Mouse (Mus musculus) hindbrain, embryonic 12.5 days (tissue): ENCODE measurements at regions not wholly inside any gene's neighbourhood (a gene's known extent, or its start where the extent isn't known, plus 50 kb on each side); places are given as distances from the start of the nearest gene placed in this dataset.

Experiments used
- ATAC-seq: fragments of 200-750 bp; cut with Nextera tagmentation; 2 replicates; pipeline ENCODE4 v1.8.0; 2017; ENCODE audit warnings: moderate TSS enrichment; ENCODE audit not compliant: low FRiP score
- H3K27ac ChIP-seq: fragments of 300-500 bp; sonication (generic); 2 replicates; pipeline ENCODE4 v1.5.1; 2016; ENCODE audit warnings: mild to moderate bottlenecking
- H3K27me3 ChIP-seq: fragments of 300-500 bp; sonication (generic); 2 replicates; pipeline ENCODE4 v1.6.1; 2016; ENCODE audit warnings: mild to moderate bottlenecking
- H3K36me3 ChIP-seq: fragments of 300-500 bp; sonication (generic); 2 replicates; pipeline ENCODE4 v1.6.1; 2016; ENCODE audit warnings: mild to moderate bottlenecking
- H3K4me1 ChIP-seq: fragments of 300-500 bp; sonication (generic); 2 replicates; pipeline ENCODE4 v1.6.1; 2016
- H3K4me2 ChIP-seq: fragments of 300-500 bp; sonication (generic); replicated peaks from 2 replicates; pipeline ENCODE4 v1.6.1; 2016; ENCODE audit warnings: mild to moderate bottlenecking
- H3K4me3 ChIP-seq: fragments of 300-500 bp; sonication (generic); 2 replicates; pipeline ENCODE4 v1.5.1; 2016; ENCODE audit warnings: mild to moderate bottlenecking
- H3K9ac ChIP-seq: fragments of 300-500 bp; sonication (generic); 2 replicates; pipeline ENCODE4 v1.6.1; 2016; ENCODE audit warnings: mild to moderate bottlenecking, moderate library complexity
- H3K9me3 ChIP-seq: fragments of 300-500 bp; sonication (generic); replicated peaks from 2 replicates; pipeline ENCODE4 v1.6.1; 2016; ENCODE audit warnings: mild to moderate bottlenecking
- WGBS: fragments of 180-500 bp; shearing (Covaris S2); methylation state at CpG from one replicate; pipeline ENCODE4 v1.1.7; 2016; 5-methylcytosine and 5-hydroxymethylcytosine counted together

DNA sequence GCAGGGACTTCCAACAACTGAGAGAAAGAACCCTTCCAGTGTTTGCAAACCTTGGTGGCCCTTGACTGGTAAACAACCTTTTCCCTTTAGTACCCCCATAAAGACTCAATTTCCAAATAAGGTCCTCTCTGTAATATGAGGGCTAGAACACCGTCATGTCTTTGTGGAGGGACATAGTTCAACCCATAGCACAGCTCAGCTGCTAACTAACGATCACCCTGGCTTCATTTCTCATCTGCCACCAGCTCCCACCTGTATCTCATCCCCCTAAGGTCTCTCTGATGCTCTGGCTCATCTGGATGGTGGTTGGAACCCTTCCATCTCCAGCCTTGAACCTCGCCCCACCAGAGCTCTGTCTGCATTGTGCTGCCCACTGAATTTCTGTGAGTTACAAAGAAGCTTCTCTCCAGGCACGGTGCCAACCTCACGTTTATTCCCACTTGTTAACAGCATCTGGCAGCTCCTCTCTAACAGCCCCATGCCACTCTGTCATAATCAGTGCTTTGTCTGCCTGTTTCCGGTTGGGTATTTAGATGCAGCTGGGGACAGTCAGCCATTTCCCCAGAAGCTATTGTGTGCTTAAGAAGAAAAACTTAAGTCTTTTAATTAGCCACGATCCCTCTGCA is 137.0 kb upstream of the Cdh5 start:
- 58% methylated on average over 7 of the region's 7 CpGs for WGBS

DNA sequence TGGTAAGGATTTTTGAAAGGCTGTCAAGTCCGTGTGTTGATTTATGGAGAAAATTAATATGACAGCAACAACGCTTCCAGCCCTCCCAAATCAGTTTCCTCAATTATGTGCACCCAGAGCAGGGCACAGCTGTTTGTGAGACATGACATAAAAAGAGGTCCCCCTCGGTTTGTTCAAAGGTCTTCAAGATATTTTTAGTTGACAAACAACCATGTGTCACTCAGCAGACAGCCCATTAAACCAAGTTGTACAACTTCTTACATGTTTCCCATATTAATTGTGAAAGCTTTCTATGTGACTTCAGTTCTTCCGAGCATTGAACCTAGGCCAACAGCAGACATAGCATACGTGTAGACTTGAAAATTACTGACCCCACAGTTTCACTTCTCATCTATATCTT is 131.5 kb upstream of the Cdh5 start:
- Histone ChIP-seq H3K27ac (no peak overlapping the region), H3K27me3 (no peaks in the 10 kb centered on the region), H3K4me2 (no peak overlapping the region), H3K4me3 (no peak overlapping the region), H3K9me3 (no peaks in the 10 kb centered on the region), H3K4me1 (no peaks in the 10 kb centered on the region), H3K9ac (no peak overlapping the region), H3K36me3 (no peaks in the 10 kb centered on the region)
- WGBS: 86% methylated on average over 5 of the region's 5 CpGs
- ATAC-seq: no peak

More for the DNA sequence above, 137.0 kb upstream of the Cdh5 start:
- no peaks in the 10 kb centered on the region for H3K9me3 ChIP-seq
- no peaks in the 10 kb centered on the region for H3K27me3 ChIP-seq
- H3K4me2 ChIP-seq: no peak overlapping the region
- ATAC-seq: peak; percentile 67; the same call in 1 of the 2 replicates
- H3K4me1 ChIP-seq: 0 out of 2 replicates have a peak, but pooled peaks cover 3% of the 10 kb centered on the region
- H3K4me3 ChIP-seq: no peak overlapping the region
- no peak overlapping the region for H3K9ac ChIP-seq
- H3K27ac ChIP-seq: no peak overlapping the region
- no peaks in the 10 kb centered on the region for H3K36me3 ChIP-seq

DNA sequence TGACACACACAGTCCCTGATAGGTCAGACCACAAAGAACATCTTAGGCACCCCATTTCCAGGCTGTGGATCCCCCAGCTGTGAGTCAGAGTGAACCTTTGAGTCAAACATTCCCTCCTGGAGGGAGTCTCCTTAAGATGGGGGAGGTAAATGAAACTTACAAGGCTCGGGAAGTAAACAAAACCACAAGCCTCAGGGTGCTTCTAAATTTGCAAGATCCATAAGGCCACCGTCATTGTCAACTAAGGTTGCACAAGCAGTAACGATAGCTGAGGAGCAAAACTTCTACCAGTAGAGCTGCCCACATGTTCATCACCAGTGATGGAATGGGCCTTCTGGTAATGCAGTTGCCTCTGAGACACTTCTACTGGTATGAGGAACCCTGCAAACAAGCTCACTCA is 130.9 kb upstream of the Cdh5 start:
- no peaks in the 10 kb centered on the region for H3K27me3 ChIP-seq
- WGBS: 90% methylated on average over 3 of the region's 3 CpGs
- no peaks in the 10 kb centered on the region for H3K9me3 ChIP-seq
- H3K9ac ChIP-seq: no peak overlapping the region
- H3K36me3 ChIP-seq: no peaks in the 10 kb centered on the region
- no peak overlapping the region for H3K4me2 ChIP-seq
- no peak for ATAC-seq
- H3K27ac ChIP-seq: no peak overlapping the region
- H3K4me3 ChIP-seq: no peak overlapping the region
- H3K4me1 ChIP-seq: no peaks in the 10 kb centered on the region

DNA sequence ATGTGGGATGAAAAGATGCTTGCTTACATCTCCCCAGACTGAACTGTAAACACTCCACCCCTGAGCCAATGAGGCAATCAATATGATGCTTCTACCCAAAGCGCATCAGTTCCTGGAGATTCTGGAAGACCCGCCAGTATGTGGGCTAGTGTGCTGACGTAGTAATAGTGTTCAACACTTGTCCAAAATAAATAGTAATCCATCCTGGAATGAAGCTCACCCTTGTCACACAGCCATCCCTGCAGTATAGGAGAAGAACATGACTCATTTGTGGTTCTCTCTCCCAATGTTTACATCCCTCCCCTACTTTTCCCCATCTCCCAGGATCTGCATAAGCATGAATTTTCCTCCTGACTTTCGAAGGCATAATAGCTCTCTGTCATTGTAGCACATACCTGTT is 130.5 kb upstream of the Cdh5 start:
- no peak overlapping the region for H3K4me2 ChIP-seq
- H3K36me3 ChIP-seq: no peaks in the 10 kb centered on the region
- WGBS: 89% methylated on average over 4 of the region's 4 CpGs
- no peak overlapping the region for H3K4me3 ChIP-seq
- H3K4me1 ChIP-seq: no peaks in the 10 kb centered on the region
- H3K9me3 ChIP-seq: no peaks in the 10 kb centered on the region
- no peaks in the 10 kb centered on the region for H3K27me3 ChIP-seq
- H3K27ac ChIP-seq: no peak overlapping the region
- H3K9ac ChIP-seq: no peak overlapping the region
- no peak for ATAC-seq

DNA sequence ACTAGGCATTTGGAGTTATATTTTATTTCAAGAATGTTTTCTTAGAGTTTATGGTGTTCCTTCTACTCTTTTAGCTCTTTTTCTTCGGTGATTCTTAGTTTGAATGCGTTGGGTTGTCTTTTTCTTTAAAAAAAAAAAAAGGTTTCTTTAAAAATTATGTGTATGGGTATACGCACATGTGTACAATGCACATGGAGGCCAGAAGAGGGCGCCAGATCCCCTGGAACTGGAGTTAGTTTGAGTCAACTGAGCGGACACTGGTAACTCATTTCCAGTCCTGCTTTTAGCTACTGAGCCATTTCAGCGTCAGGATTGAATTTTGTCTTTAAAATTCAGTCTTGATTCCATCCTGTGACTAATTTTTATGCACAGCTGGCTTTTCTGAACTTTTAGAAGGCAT is 124.9 kb upstream of the Cdh5 start:
- ATAC-seq: no peak
- 79% methylated on average over 6 of the region's 6 CpGs for WGBS
- no peak overlapping the region for H3K4me2 ChIP-seq
- no peak overlapping the region for H3K4me3 ChIP-seq
- H3K36me3 ChIP-seq: no peaks in the 10 kb centered on the region
- H3K27ac ChIP-seq: no peak overlapping the region
- H3K4me1 ChIP-seq: no peaks in the 10 kb centered on the region
- H3K9me3 ChIP-seq: no peaks in the 10 kb centered on the region
- H3K27me3 ChIP-seq: no peaks in the 10 kb centered on the region
- no peak overlapping the region for H3K9ac ChIP-seq

DNA sequence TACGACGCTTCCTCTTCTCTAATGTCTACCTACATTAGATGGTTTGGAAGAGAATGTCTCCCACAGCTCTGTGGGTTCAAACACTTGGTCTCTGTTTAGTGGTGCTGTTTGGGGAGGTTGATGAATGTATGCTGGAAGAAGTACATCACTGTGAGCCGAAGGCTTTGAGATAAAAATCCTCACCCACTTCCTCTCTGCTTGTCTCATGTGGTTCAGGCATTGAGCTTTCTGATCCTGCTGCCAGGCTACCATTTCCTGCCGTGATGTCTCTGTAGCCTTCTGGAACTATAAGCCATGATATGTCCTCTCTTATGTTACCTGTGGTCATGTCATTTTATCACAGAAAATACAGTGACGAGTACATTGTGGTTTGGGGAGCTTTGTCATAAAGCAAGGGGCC is 122.5 kb upstream of the Cdh5 start:
- 90% methylated on average over 5 of the region's 5 CpGs for WGBS
- Histone ChIP-seq H3K4me3 (no peak overlapping the region), H3K27ac (no peak overlapping the region), H3K9me3 (no peaks in the 10 kb centered on the region), H3K9ac (no peak overlapping the region), H3K36me3 (no peaks in the 10 kb centered on the region), H3K4me1 (no peaks in the 10 kb centered on the region), H3K27me3 (no peaks in the 10 kb centered on the region), H3K4me2 (no peak overlapping the region)
- ATAC-seq: no peak

DNA sequence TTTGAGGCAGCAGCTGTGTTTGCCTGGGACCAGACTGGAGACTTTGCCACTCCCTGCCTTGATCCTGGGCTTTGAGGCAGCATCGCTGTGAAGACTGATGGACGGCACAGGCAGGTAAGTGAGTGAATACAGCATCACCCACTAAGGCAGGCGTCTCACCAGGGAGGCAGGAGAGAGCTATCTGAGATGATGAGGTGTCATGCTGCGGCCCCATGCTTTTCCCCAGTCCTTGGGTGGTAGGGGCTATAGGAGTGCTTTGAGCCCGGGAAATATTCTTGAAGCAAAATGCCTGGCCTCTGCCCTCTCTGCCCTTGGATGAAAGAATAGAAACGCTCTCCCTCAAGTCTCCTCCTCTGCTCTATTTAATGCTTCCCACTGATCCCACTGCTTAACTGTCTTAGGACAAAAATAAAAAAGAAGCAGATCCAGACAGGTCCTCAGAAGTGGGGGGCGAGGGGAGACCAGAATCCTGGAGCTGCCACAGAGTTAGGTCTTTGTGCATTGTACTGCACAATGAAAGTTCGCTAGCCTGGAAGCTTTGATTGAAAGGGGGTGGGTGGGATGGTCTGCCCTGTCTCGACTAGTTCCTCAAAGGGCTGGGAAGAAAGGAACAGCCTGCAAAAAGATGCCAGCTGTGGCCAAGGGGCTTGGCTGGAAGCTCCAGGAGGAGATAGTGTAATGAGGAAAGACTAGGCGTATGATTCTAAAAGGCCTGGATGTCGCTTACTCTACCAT is 117.4 kb upstream of the Cdh5 start:
- no peaks in the 10 kb centered on the region for H3K9me3 ChIP-seq
- H3K27ac ChIP-seq: no peak overlapping the region
- ATAC-seq: peak; percentile 48; the same call in 1 of the 2 replicates
- H3K36me3 ChIP-seq: no peaks in the 10 kb centered on the region
- H3K4me3 ChIP-seq: no peak overlapping the region
- H3K4me1 ChIP-seq: no peaks in the 10 kb centered on the region
- WGBS: 41% methylated on average over 11 of the region's 11 CpGs
- H3K9ac ChIP-seq: no peak overlapping the region
- H3K4me2 ChIP-seq: no peak overlapping the region
- H3K27me3 ChIP-seq: no peaks in the 10 kb centered on the region

DNA sequence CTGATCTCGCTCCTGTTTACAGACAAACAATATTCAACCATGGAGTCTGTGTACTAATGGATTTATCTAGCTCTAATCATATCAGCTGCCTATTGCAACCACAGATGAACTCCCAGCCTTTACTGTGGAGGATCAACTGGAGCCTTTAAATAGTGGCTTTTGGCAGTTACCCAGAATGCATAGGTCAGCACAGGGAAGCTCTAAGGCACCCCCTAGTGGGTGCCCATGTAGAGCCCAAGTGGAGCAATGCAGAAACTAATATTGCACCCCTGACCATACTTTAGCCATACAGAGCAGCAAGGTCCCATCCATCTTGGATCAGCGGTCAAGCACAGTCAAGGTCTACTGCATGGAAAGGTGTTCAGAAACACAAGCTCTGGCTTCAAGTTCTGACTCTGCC is 115.8 kb upstream of the Cdh5 start:
- WGBS: 89% methylated on average over 2 of the region's 2 CpGs
- H3K27ac ChIP-seq: no peak overlapping the region
- no peak for ATAC-seq
- no peaks in the 10 kb centered on the region for H3K9me3 ChIP-seq
- H3K9ac ChIP-seq: no peak overlapping the region
- no peaks in the 10 kb centered on the region for H3K4me1 ChIP-seq
- H3K36me3 ChIP-seq: no peaks in the 10 kb centered on the region
- H3K4me3 ChIP-seq: no peak overlapping the region
- no peak overlapping the region for H3K4me2 ChIP-seq
- no peaks in the 10 kb centered on the region for H3K27me3 ChIP-seq

DNA sequence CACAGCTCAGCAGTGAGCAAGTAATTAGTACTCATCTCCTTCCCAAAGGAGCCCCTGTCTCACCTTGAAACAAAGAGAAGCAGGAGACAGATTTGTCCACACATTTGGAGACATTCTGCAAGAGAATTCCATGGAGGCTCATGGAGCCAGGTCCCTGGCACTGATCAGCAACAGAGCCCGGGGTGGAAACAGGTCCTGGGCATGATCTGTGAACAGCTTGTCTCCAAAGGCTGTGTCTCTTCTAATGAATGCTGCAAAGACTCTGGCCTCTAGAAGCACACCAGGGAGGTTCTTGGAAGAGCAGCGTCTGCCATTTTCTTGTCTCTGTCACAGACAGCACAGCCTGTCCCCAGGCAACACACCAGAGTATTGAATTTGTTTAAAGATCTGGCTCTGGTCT is 107.5 kb upstream of the Cdh5 start:
- no peaks in the 10 kb centered on the region for H3K27me3 ChIP-seq
- no peak for ATAC-seq
- WGBS: 91% methylated on average over 2 of the region's 2 CpGs
- H3K36me3 ChIP-seq: no peaks in the 10 kb centered on the region
- H3K4me3 ChIP-seq: no peak overlapping the region
- H3K4me1 ChIP-seq: no peaks in the 10 kb centered on the region
- no peak overlapping the region for H3K27ac ChIP-seq
- H3K9me3 ChIP-seq: no peaks in the 10 kb centered on the region
- H3K4me2 ChIP-seq: no peak overlapping the region
- H3K9ac ChIP-seq: no peak overlapping the region

DNA sequence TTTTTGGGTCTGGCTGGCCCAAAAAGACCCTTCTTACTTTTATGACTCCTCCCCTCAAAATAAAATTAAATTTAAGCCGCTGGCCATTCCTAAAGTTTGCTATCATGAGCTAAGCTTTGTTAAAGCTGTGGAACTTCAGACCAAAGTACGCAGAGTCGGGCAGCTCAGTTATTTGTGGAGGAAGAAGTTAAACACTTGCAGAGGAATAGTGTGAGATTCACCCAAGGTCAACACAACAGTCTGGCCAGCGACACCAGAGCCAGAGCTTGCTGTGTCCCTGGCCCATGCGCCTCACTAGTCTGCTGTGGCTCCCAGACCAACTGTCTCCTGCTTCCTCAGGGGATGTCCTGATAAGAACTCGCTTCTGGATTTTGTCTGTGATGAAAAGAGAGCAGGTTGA is 103.3 kb upstream of the Cdh5 start:
- H3K4me1 ChIP-seq: no peaks in the 10 kb centered on the region
- H3K9me3 ChIP-seq: no peaks in the 10 kb centered on the region
- H3K36me3 ChIP-seq: no peaks in the 10 kb centered on the region
- WGBS: 85% methylated on average over 6 of the region's 6 CpGs
- no peak for ATAC-seq
- H3K9ac ChIP-seq: no peak overlapping the region
- no peak overlapping the region for H3K4me3 ChIP-seq
- H3K4me2 ChIP-seq: no peak overlapping the region
- H3K27ac ChIP-seq: no peak overlapping the region
- no peaks in the 10 kb centered on the region for H3K27me3 ChIP-seq

DNA sequence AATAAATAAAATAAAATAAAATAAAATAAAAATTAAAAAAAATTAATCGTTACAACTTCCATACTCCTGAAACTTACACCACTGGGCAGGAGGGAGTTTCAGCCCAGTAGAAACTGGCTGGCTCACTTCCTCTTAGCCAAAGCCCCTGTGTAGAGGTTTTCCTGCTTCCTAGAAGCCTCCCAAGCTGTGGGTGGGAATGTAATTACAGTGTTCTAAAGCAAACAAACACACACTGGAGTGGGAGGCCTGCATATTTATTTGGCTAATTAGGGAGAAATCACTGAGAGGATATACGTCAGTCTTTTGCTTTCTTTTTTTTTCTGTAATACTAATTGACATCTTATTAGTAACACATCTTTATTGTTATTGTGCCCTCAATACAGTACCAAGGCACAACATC is 94.2 kb upstream of the Cdh5 start:
- no peaks in the 10 kb centered on the region for H3K36me3 ChIP-seq
- H3K27me3 ChIP-seq: no peaks in the 10 kb centered on the region
- WGBS: 65% methylated on average over 2 of the region's 2 CpGs
- no peak for ATAC-seq
- no peaks in the 10 kb centered on the region for H3K4me1 ChIP-seq
- no peak overlapping the region for H3K27ac ChIP-seq
- H3K9me3 ChIP-seq: no peaks in the 10 kb centered on the region
- H3K9ac ChIP-seq: no peak overlapping the region
- H3K4me2 ChIP-seq: no peak overlapping the region
- no peak overlapping the region for H3K4me3 ChIP-seq

DNA sequence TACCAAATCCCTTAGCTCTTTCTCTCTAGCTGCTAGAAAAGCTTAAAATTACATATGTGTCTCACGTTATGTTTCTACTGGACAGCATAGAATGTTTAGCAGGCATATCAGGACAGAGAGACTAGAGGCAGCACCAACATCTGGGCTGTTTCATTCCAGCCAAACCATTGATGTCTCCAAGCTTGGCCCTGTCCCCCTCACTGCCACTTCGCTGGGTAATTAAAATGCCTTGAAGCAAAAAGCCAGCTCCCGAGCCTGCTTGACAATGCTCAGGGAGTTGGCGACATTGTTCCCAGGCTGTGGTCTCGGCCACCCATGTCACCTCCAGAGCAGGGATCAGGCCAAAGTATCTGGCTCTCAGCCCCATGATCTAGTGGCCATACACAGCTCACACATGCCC is 92.7 kb upstream of the Cdh5 start:
- Histone ChIP-seq H3K9me3 (no peaks in the 10 kb centered on the region), H3K36me3 (no peaks in the 10 kb centered on the region), H3K27ac (no peak overlapping the region), H3K4me1 (no peaks in the 10 kb centered on the region), H3K4me2 (no peak overlapping the region), H3K27me3 (no peaks in the 10 kb centered on the region), H3K9ac (no peak overlapping the region), H3K4me3 (no peak overlapping the region)
- no peak for ATAC-seq
- WGBS: 57% methylated on average over 5 of the region's 5 CpGs

DNA sequence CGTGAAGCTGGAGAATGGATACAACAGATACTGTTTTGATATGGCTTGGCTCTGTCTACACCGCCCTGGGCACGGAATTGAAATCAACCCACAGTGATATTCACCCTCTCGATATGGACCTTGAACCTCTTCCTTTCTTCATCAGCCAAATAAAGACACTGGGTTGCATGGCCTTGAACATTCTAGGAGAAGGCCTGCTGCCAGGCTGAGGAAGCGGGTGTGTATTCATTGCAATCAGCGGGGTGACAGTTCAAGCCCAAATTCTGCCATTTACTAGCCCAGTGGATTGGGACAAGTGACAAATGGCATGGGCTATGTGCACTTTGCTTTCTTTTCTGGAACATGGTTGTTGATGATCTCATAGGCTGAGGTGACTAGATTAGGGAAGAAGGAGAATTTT is 92.1 kb upstream of the Cdh5 start:
- H3K9ac ChIP-seq: no peak overlapping the region
- no peak overlapping the region for H3K4me2 ChIP-seq
- no peaks in the 10 kb centered on the region for H3K4me1 ChIP-seq
- no peaks in the 10 kb centered on the region for H3K27me3 ChIP-seq
- WGBS: 91% methylated on average over 6 of the region's 6 CpGs
- no peak overlapping the region for H3K27ac ChIP-seq
- H3K36me3 ChIP-seq: no peaks in the 10 kb centered on the region
- ATAC-seq: no peak
- no peaks in the 10 kb centered on the region for H3K9me3 ChIP-seq
- H3K4me3 ChIP-seq: no peak overlapping the region
